Mouse (Mus musculus): ENCODE measurements around the gene Ptchd1. TPM values are rescaled to one million over a fixed set of nuclear protein-coding genes. Genes with fewer than 3 reads are reported as not detected.

Gene Ptchd1
- 0.31 and 0.73 TPM in 2 replicates for polyA plus RNA-seq (2012; rRNA removed; ENCODE audit: low replicate concordance)

DNA sequence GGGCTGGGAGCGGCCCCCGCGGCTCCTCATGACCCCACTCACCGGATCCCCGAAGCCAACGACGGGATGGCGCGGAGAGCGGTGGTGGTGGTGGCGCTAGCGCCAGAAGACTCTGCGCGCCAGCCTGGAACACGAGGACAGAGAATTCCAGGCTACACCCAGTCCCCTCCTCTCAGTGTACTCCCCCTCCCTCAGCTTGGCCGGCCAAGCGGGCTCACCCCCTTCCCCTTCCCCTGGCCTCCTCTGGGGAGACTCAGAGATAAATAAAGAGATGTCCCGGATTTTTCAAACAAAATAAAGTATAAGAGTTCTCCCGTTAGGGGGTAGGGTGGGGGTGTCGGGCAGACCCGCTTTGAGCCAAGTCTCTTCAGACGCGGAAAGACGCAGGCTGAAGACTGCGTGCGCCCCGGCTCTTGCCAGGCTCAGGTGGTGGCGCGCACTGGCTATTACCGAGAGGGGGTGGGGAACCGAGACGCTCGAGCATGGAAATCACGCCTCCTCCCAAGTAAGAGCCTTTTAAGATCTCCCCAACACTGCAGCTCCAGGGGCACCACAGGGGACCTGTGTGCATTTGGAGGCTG is at the start of gene Ptchd1:
Gene Ptchd1, minus strand, starts transcription at position 114 of the 581 bp plus-strand sequence.

DNA sequence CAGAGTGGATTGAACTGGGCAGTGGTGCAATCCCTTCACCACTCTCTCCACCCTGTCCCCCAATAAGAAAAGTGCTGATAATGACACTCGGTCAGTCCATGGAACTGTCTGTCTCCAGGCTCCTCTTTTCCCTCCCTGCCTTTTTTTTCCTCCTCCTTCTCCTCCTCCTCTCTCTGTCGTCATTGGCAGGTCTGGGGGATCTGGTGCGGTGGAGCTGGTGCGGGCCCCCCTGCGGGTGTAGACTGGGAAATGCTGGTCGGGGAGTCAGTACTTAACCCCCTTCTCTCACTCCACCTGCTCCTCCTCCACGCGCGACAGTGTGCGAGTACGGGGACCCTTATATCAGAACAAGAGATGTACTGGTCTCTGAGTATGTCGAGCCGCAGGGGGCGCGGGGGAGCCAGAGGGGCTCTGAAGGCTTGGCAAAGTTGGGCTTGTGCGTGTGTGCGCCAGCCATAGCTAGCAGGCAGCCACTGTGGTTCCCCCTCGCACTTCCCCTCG is 777 bp upstream of the Ptchd1 start, which contains the start of gene Gm15155:
Gene Gm15155, plus strand, starts transcription at position 401 of the 501 bp plus-strand sequence.

Other genes with a start within 250 kb of the Ptchd1 start
- gene Gm15155, start 927 bp upstream of the Ptchd1 start, polyA plus RNA-seq (2012; rRNA removed; ENCODE audit: low replicate concordance), result not detected in 2 replicates